Mouse (Mus musculus) liver, embryonic 14.5 days (tissue): ENCODE measurements around the gene Atp6v1b1.

ENCODE experiments used
- CTCF ChIP-seq: IDR thresholded peaks from 2 replicates; pipeline ENCODE4 v1.5.1; 2016; ENCODE audit warnings: antibody characterized with exemption, low read depth, control low read depth
- EP300 ChIP-seq: IDR thresholded peaks from 2 replicates; pipeline ENCODE4 v1.6.1; 2016; ENCODE audit warnings: antibody characterized with exemption, low read depth

DNA sequence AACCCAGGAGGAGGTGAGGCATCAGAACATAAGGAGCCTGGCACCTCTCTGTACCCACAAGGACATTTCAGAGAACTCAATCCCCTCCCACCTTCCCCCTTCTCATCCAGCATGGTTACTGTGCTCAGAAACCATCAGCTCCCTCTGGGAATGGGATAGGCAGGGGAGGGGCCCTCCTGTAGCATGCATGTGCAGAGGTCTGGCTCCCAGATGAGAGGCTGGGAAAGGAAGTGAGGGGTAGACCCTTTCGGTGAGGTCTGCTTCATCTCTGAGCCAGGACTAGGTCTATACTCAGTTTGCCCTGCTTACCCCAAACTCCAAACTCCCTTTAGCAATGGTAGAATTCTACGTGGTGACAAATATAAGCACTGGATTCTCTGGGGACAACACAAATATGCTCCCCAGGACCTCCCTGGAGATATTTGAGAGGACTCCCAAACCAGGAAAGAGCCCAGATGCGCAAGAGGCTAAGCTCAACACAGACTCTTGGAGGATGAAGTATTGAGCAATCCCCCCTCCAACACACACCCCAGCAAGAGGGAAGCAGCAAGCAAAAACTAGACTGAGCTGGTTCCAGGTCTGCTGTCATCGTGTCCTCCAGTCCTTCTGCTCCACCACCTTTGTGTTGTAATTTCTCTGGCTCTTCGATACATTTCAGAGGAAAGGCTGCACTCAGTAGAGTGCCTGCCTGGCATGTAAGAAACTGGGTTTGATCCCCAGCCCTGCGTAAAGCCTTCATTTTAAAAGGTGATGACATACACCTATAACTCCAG is 34.9 kb upstream of the Atp6v1b1 start:
- no peak for TF ChIP-seq CTCF
- no peak for TF ChIP-seq EP300
